Mouse (Mus musculus) right cerebral cortex, postnatal 14 days (tissue): Measurements from ENCODE around the gene Tasp1.
"Not testable (repeated sequence)": the region's sequence is repeated elsewhere in the genome, so short reads cannot be mapped to it uniquely, and the experiment has no call there.

Source experiments
- DNase-seq: peaks from one replicate; pipeline ENCODE4 v3.0.0; 2022

Tasp1 gene

DNA sequence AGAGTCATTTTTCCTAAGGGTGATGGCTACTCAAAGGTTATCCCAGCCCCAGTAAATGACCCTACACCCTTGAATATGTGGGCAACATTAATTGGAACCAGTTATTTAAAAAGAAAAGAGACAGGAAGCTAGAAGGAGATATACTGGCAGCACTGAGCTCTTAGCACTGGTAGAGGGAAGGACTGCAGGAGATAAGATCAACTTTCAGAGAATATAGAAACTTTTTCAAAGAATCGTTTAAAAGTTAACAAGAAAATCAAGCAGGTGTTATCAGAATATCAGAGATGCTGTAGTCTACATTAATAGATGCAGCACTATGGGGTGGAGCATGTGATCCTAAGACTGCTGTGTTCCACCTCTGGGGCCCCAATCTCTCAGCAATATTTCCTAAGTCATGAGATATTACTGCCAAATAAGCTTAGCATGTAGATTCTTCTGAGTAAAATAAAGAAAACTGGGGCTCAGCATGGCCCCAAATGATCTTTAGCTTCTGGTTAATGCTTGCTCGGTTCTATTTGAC, 14.9 kb downstream of the Tasp1 start:
- no peak for DNase-seq

DNA sequence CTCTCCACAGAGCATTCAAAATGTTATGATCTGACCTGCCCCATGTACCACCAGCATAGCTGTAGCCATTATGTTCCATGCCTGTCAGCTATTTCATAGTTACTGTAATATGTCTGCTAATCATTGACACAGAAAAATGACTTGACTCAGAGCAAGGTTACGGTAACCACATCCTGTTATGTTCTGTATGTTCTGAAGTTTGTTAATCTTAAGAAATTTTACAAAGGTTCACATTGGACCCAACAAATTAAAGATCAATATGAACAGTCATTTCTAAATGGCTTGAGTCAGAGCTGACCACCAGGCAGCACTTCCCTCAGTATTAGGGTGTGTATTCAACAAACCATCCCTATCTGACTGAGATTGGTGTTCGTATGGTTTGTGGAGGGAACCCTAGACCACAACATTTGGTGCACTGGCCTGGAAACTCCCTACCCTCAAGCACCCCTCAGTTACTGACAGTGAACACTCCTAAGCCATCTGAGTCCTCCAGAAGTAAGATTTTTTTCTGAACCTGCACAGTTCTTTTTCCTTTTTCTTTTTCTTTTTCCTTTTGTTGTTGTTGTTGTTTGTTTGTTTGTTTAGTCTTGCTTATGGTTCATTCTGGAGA, 24.0 kb downstream of the Tasp1 start:
- DNase-seq = no peak

DNA sequence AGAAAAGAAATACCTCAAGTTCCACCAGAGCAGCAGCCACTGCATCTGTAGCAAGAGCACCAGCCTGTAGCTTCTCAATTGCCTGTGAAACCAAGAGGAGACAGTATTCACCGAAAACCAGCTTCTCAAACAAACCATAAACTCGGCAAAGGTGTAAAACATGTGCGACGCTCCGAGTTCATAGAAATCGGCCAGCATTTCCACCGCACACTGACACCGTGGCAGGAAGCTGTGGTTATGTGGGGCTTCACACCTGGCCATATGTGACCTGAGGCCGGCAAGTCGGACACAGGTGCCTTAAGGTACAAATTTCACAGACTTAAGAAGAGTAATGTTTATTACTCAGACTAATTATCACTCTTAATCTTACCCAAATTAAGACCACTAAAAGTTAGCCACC, 24.5 kb downstream of the Tasp1 start:
- no peak for DNase-seq

DNA sequence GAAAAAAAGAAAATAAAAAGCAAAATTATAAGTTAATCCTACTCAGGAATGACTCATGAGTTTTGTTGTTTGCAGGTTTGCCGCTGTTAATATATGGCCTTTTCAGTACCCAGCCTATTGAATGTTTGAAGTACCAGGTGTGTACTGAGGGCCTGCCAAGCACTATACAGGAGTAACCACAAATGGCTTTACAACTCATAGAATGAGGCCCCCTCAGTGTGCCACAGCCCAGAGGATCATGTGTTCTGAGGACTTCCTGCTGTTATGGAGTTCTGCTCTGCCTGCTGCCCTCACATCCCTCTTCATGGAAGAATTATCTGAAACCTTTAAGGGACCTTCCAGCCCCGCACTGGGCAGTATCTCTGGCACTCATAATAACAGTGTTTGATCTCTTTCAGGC, 29.1 kb downstream of the Tasp1 start:
- no peak for DNase-seq

DNA sequence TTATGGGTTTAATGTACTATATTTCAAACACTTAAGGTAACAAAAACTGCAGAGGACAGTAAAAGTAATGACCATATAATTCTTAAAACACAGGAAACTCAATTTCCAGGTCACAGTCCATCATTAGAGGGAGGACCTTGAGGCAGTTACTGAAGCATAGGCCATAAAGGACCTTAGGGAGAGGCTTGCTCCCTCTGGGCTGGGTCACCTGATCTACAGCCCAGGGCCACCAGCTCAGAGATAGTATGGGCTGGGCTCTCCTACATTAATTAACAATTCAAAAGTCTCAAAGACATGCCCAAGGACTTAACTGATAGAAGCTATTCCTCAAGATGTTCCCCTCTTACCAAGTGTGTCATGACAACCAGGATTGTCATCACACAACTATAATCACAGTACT, 29.8 kb downstream of the Tasp1 start:
- DNase-seq = no peak

DNA sequence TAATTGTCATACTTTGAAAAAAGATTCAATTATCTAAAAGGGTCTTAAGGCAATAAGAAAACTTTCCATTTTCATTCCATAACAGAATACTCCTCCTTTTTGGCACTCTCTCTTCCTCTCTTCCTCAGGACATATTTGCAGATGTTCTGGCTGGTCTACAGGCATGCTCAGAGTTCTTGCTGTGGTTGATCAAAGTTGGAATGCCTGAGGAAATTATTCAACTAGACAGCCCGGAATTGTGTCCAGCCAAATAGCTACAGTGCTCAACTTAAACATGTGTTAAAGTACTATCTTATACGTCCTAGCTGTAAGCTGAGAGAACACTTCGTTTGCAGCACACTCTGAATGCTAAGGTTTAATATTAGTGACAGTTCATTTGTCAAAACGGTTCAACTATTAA, 41.7 kb downstream of the Tasp1 start:
- DNase-seq = no peak

DNA sequence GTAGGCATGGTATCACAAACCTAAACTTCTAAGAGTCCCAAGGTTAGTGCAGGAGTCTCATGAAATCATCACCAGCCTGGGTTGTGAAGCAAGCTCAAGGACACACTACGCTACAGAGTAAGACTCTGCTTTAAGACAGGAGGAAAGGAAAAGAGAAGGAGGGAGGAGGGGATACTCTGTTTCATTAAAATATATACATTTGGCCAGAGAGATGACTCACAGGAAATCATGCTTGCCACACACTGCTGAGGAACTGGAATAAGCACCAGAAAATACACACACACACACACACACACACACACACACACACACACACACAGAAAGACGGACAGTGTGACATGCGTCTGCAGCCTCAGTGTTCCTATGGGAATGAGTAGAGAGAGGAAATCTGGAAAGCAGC, 59.2 kb downstream of the Tasp1 start:
- no peak for DNase-seq

DNA sequence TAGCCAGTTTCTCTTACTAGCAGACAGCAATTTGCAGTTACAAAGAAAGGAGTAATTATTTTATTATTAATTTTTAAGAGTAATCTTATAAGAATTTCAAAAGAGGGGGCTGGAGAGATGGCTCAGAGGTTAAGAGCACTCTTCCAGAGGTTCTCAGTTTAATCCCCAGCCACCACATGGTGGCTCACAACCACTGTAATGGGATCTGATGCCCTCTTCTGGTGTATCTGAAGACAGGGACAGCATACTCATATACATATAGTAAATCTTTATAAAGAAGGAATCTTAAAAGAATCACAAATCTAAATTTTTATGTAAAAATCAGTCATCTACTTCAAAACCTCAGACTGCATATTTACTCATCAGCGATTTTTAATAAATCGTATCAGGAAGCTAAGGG, 68.4 kb downstream of the Tasp1 start:
- no peak for DNase-seq

DNA sequence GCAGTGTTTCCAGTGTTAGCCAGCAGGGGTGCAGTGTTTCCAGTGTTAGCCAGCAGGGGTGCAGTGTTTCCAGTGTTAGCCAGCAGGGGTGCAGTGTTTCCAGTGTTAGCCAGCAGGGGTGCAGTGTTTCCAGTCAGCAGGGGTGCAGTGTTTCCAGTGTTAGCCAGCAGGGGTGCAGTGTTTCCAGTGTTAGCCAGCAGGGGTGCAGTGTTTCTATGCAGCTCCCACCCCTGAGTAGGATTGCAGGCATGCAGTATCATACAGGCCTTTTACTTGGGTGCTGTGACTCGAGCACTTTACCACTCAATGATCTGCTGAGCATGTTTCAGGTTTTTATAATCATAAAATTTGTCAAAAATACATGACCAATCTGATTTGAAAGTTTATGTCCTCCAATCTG, 76.7 kb downstream of the Tasp1 start:
- DNase-seq = not testable (repeated sequence)

DNA sequence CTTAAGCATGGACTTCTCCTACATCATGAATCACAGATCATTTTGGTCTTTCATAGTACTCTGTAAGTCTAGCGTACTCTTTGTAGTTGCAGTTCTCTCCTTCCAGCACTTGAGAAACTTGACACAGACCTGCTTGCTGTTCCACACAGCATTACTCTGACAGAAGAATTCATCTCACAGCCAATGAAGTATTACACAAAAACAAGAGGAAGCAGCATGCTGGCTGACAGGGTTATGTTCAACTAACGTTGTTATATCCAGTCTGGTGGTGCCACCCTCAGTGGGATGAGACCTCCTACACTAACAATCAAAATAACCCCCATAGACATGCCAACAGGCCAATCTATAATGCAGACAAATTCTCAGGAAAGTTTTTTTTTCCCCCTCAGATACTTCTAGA, 99.2 kb downstream of the Tasp1 start:
- DNase-seq = no peak

DNA sequence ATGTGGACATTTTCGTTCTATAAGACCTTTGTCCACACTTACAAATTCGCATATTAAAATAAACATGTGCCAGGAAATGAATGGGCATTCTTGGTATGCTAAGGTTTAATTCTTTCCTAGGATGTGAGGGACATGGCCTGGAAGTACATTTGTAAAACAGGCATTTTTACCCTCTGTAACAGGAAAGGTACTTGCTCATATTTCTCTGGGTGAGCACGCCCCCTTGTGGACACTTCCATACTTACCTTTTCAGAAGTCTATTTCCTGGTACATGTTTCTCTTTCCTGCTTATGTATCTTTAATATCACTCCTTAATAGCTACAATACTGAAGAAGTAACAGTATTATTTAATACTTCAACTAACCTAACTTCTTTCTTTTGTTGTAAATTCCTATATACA, 100.3 kb downstream of the Tasp1 start:
- peak; percentile 28 for DNase-seq

DNA sequence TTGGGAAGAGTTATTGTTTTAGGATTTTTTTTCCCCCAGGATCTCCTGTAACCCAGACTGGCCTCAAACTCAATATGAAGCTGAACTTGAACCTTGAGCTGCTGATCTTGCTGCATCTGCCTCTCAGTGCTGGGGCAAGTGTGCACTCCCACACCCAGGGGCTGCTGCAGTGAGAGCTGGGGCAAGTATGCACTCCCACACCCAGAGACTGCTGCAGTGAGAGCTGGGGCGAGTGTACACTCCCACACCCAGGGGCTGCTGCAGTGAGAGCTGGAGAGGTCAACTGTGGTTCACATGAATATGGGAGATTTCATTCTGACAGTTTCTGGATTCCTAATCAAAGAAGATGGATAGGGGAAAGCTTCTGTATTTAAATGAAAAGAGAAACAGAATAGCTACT, 117.8 kb downstream of the Tasp1 start:
- DNase-seq = no peak

DNA sequence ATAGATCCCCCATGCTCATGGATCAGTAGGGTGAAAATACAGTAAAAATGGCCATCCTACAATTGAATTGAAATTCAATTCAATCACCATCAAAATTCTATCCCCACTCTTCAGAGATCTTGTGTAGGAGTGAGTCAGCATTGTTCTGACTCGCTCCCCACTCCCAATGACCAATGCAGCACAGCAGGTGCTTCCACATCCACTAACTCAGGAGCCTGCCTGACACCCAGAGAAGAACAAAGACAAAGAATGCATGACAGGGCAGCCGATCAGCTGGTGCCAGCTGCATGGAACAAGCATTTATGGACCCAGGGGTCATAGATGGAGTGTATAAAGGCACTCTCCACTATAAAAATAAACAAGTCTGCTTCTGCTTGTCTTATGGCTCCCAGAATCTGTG, 129.0 kb downstream of the Tasp1 start:
- no peak for DNase-seq

DNA sequence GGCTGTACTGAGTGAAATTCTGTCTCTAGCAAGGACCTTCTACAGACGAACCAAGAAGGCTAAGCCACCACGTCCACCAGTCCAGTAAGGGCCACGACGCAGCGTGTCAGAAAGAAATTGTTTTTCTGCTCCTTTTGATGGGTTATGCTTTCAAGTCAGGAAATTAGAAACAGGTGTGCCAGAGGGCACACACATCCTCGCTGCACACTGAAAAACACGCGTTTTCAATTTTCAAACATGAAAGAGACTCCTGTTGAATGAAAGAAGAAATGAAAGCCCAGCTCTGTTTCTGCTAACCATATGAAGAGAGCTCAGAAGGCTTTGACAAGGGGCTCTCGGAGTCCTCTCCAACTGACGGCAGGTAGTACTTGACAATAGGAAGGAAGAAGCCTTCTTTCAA, 132.0 kb downstream of the Tasp1 start:
- DNase-seq = no peak

DNA sequence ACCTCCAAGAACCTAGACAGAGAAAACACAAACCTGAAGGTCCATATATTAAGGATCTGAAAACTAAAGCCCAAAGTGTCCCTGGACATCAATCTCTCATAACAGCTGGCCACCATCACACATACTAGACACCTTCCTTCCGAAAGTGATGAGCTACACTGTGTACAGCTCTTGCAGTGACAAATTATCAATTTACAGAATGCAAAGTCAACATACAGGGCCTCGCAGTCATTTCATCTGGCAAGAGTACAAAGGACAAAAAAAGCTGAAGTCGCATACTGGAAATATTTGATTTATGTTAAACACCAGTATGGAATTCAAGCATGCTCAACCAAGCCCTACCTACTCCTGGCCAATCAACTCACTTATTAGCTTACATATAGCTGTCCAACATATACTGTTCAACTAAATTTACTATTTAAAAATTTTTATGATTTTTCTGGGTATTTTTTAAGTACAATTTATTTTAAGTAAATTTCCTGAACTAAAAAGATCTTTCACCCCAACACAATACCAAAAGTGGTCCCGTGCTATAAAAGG, 132.5 kb downstream of the Tasp1 start:
- DNase-seq = no peak

DNA sequence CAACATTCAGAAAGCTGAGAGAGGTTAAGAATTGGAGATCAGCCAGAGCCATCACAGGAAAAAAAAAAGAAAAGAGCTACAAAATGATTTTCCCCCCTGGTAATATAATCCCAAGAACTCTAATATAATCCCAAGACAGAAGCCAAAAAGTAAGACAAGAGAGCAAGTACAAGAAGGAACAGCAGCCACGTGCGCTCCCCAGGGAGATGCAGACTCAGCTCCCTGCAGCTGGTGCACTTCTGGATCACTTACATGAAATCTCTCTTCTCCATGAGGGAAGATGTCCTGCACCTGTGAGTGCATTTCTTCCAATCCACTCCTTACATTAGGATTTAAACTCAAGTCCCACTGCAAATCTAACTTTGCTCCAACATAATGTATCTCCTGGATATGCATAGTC, 134.4 kb downstream of the Tasp1 start:
- DNase-seq = no peak

DNA sequence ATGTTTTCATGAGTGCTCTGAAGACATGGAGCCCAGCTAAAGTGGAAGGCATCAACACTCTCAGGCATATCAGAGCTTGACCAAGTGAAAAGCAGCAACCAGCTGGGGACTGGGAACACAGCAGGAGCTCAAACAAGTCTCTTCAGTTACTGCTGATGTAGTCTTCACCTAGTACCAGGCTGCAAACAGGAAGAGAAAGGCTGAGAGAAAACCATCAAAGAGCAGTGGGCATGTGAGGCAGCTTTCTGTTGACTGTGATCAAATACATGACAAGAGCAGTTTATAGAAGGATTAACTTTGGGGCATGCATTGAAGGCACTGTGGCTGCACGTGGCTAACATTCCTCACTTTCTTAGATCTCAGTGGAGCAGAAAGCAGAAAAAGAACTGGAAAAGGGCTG, 141.7 kb downstream of the Tasp1 start:
- no peak for DNase-seq

DNA sequence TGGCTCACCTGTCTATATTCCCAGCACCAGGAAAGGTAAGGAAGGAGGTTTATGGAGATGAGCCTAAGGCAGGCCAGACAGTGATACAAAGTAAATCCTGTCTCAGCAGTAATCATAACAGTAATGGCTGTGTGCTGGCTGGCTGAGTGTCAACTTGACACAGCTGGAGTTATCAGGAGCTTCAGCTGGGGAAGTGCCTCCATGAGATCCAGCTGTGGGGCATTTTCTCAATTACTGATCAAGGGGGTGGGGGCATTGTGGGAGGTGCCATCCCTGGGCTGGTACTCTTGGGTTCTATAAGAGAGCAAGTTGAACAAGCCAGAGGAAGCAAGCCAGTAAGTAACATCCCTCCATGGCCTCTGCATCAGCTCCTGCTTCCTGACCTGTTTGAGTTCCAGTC, 145.2 kb downstream of the Tasp1 start:
- not testable (repeated sequence) for DNase-seq

DNA sequence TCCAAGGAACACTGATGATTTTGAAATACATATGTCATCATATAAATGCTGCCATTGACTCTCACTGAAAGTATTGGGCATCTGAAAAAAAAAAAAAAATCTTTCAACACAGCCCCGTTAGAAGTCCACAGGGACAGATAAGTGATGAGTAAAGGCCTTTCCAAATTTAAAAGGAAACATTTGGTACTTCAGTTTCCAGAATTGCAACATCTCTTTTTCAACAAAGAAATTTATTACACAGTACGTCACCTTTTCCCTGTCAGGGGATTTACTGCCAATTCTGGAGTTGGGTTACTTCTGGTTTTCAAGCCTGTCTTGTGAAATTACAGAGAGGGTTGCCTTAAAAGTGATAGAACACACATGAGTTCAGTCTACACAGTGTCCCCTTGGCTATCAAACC, 146.8 kb downstream of the Tasp1 start:
- no peak for DNase-seq

DNA sequence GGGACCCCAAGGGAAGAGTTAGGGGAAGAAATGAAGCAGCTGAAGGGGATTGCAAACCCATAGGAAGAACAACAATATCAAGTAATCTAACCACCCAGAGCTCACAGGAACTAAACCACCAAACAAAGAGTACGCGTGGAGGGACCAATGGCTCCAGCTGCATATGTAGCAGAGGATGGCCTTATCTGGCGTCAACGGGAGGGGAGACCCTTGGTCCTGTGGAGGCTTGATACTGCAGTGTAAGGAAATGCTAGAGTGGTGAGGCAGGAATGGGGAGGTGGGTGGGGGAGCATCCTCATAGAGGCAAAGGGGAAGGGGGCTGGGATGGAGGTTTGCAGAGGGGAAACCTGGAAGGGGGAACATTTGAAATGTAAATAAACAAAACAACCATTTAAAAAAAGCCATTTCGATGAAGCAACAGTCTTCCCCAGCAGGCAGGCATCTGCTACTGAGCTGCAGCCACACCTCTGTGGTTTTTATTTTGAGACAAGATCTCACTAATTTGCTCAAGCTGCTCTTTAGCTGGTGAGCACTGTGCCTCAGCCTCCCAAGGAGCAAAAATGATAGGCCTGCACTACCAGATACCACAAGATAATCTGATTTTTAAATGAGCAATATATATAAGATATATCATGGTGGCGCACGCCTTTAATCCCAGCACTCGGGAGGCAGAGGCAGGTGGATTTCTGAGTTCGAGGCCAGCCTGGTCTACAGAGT, 160.0 kb downstream of the Tasp1 start:
- no peak for DNase-seq

DNA sequence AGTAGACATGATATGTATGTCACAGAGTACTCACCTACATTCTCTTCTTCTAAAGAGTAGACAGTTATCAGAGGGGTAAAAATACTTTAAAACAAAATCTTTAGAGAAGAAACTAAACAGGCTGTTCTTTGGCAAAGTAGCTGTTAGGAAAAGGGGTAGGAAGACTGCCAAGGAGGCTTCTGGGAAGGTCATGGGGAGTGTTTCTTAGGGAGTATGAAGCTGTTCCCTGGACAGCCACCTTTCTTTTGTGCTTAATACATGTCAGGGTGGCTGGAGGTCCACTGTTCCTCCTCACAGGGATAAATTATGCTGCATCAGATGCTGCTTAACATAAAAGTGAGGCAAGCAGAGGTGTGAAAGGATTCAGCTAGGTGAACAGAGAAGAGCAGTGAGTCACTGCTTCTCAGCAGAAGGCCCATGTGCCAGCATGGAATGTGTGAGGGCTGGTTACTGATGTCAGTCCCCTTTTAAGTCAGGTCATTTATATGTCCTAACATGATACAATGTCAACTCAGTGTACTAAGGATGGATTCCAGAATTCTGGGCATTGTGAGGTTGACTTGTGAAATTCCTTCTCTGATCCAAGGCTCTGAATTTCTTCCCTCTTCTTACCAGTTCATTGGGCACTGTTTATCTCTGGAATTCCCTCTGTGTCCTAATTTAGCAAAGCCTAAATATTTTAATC, 175.1 kb downstream of the Tasp1 start:
- no peak for DNase-seq

DNA sequence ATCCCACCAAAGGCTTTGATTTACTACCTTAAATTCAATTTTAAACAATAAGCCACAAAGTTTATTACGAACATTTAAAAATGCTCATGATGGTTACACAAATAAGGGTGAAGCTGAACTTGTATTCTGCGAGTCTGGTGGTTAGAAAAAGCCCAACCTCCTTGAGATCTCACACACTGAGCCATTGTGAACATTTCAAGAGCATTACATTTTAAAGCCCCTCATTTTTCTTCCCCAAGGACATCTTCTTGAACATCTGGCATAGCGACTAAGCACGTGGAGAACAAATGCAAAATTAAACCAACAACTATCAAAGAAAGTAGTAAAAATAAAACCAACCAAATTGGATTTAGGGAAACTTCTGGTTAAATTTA, 182.4 kb downstream of the Tasp1 start:
- DNase-seq = no peak

DNA sequence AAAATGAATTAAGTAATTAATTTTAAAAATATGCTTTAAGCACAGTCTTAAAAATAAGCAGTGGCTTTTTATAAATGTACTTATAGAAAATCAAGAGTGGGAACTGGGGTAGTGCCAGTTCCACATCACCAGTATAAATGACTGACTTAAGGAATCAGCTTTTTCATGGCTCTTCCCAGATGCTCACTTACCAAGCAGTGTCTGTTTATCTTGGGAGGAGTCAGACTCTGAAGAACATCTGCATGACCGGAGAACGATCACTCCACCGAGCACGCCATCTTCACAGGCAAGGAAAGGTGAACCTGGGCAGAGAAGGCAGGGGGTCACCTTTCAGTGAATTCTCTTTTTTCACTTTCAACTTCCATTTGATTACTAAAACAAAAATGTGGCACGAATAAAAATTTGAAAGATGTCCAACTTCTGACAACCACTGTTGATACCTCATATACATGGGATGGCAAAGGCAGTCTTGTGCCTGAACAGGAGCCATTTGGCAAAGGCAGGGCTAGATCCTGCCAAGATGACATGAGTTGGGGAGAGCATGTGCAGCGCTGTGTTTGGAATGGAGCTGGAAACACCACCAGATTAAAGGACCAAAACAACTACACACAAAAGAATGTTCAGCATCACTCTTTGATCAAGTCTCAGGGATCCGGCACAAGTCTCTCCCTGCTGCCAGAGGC, 182.9 kb downstream of the Tasp1 start:
- DNase-seq = no peak
